Mouse (Mus musculus) small intestine, adult 2 months (tissue): ENCODE data around the gene Ppp1r3c.

Source experiments
- CTCF ChIP-seq: fragments of 200-500 bp; IDR thresholded peaks from 2 replicates; pipeline ENCODE4 v1.5.1; 2012; ENCODE audit warnings: low read depth, mild to moderate bottlenecking, control low read depth, inconsistent platforms, low read length, moderate library complexity, mixed read lengths; ENCODE audit not compliant: insufficient replicate concordance, insufficient read length; ENCODE audit errors: extremely low read depth
- POLR2A ChIP-seq: fragments of 200-500 bp; IDR thresholded peaks from 2 replicates; pipeline ENCODE4 v1.6.1; 2012; ENCODE audit warnings: low read depth, mild to moderate bottlenecking, control low read depth, inconsistent platforms, low read length, moderate library complexity

- no peak for TF ChIP-seq POLR2A
- no peak for TF ChIP-seq CTCF
Observed at GRCm38 (mm10) chr19:36706195-36706594, 30.3 kb downstream of the Ppp1r3c start.
